Mouse (Mus musculus): Measurements from ENCODE around the gene Nrxn2. TPM values are rescaled to one million over a fixed set of nuclear protein-coding genes. Genes with fewer than 3 reads are reported as not detected.

Gene Nrxn2
- polyA plus RNA-seq, 1 experiment: 2.9 TPM

DNA sequence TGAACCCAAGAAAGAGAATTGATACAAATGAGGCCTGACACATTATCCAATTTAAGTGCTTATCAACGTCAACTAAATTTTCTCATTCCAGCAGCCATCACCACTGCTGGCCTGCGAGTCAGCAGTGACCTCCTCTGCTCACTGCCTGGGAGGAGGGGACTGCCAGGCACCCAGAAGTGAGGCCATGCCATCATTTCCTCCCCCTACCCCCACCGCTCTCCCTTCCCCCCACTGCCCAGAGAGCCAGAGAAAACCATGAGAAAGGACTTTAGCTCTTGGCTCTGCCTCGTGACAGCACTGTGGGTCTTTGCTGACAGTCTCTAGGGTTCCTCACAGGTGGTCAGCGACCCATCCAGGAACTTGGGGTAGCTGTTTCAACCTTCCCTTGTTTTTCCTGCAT lies 56.6 kb downstream of the Nrxn2 start:
- peaks cover 3% of the 10 kb centered on the region; the same call in 1 of the 2 replicates for H3K4me1 ChIP-seq (ENCODE audit: control insufficient read depth, insufficient read depth, insufficient read length, low read length)
- TF ChIP-seq POLR2A (IDR thresholded peaks at IDR 0.05; ENCODE audit: low read depth, low read length) (no peak), CTCF (IDR thresholded peaks at IDR 0.05; ENCODE audit: extremely low read depth, insufficient read length, insufficient replicate concordance, low read depth, low read length) (no peak)
- WGBS: 56% methylated on average over 5 of the region's 5 CpGs
- H3K36me3 ChIP-seq (ENCODE audit: control insufficient read depth, insufficient read depth, low read length): no peaks in the 10 kb centered on the region
- no peaks in the 10 kb centered on the region for H3K27me3 ChIP-seq (ENCODE audit: control insufficient read depth, insufficient read depth, low read length)
- no peak overlapping the region for H3K4me3 ChIP-seq (ENCODE audit: low read depth, low read length)
- H3K27ac ChIP-seq (ENCODE audit: insufficient read depth, low read depth, low read length): no peak overlapping the region

DNA sequence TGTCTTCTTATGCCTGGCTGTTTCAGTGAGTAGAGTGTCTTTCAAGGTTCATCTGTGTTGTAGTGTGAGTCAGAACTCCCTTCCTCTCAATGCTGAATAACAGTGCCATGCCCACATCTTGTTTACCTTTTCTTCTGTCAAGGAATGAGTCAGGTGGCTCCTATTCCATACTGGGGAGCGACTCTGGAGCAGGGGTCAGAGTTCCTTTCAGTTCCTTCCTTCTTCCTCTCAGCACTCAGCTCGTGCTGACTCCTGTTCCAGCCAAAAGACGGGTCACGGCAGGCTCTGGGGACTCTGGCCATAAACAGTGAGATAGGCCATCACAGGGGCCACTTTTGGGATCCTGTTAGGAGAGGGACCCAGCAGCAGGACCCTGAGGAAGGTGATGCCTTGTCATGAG lies 58.5 kb downstream of the Nrxn2 start:
- Histone ChIP-seq H3K36me3 (ENCODE audit: control insufficient read depth, insufficient read depth, low read length) (no peaks in the 10 kb centered on the region), H3K4me1 (ENCODE audit: control insufficient read depth, insufficient read depth, insufficient read length, low read length) (peaks cover 3% of the 10 kb centered on the region; the same call in 1 of the 2 replicates), H3K27me3 (ENCODE audit: control insufficient read depth, insufficient read depth, low read length) (no peaks in the 10 kb centered on the region), H3K27ac (ENCODE audit: insufficient read depth, low read depth, low read length) (0 out of 2 replicates have a peak overlapping the region, but pooled peaks have one; percentile 36), H3K4me3 (ENCODE audit: low read depth, low read length) (no peak overlapping the region)
- TF ChIP-seq POLR2A (IDR thresholded peaks at IDR 0.05; ENCODE audit: low read depth, low read length) (no peak), CTCF (IDR thresholded peaks at IDR 0.05; ENCODE audit: extremely low read depth, insufficient read length, insufficient replicate concordance, low read depth, low read length) (no peak)
- WGBS: 20% methylated on average over 4 of the region's 4 CpGs

DNA sequence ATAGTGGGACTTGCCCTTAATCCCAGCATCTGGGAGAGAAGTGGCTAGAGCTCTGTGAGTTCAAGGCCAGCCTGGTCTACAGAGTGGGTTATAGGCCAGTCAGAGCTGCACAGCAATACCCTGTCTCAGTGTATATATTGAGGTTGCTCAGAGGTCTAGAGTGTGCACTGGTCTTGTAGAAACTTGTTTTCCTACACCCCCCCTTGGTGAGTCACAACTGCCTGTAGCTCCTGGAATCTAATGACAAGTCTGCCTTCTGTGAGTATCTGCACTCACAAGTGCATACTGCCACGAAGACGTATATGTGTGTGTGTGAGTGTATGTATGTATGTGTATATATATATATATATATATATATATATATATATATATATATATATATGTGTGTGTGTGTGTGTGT lies 60.0 kb downstream of the Nrxn2 start:
- WGBS: 94% methylated on average over 2 of the region's 2 CpGs
- H3K36me3 ChIP-seq (ENCODE audit: control insufficient read depth, insufficient read depth, low read length): no peaks in the 10 kb centered on the region
- no peak for TF ChIP-seq CTCF (IDR thresholded peaks at IDR 0.05; ENCODE audit: extremely low read depth, insufficient read length, insufficient replicate concordance, low read depth, low read length)
- TF ChIP-seq POLR2A (IDR thresholded peaks at IDR 0.05; ENCODE audit: low read depth, low read length): no peak
- H3K4me1 ChIP-seq (ENCODE audit: control insufficient read depth, insufficient read depth, insufficient read length, low read length): peaks cover 3% of the 10 kb centered on the region; the same call in 1 of the 2 replicates
- no peak overlapping the region for H3K27ac ChIP-seq (ENCODE audit: insufficient read depth, low read depth, low read length)
- no peaks in the 10 kb centered on the region for H3K27me3 ChIP-seq (ENCODE audit: control insufficient read depth, insufficient read depth, low read length)
- H3K4me3 ChIP-seq (ENCODE audit: low read depth, low read length): no peak overlapping the region

DNA sequence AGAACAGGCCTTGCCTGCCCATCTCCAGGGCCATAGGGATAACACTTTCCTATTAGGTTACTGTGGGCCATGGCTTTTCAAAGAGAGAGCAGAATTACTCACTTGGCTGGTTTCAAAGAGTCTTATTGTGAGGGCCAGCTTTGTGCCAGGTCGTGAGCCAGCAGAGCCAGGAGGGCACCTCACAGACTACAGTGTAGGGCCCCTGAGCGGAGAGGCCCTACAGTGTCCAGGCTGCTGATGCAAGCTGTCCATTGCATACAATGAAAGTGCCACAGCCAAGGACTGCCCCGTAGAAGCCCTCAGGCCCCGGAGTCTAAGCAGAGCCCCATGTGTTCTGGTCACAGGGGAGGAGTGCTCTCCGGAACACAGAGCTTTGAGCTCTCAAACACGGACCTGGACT lies 64.4 kb downstream of the Nrxn2 start:
- Histone ChIP-seq H3K4me3 (ENCODE audit: low read depth, low read length) (no peak overlapping the region), H3K27me3 (ENCODE audit: control insufficient read depth, insufficient read depth, low read length) (no peaks in the 10 kb centered on the region), H3K36me3 (ENCODE audit: control insufficient read depth, insufficient read depth, low read length) (no peaks in the 10 kb centered on the region), H3K4me1 (ENCODE audit: control insufficient read depth, insufficient read depth, insufficient read length, low read length) (no peaks in the 10 kb centered on the region), H3K27ac (ENCODE audit: insufficient read depth, low read depth, low read length) (no peak overlapping the region)
- 84% methylated on average over 6 of the region's 6 CpGs for WGBS
- TF ChIP-seq POLR2A (IDR thresholded peaks at IDR 0.05; ENCODE audit: low read depth, low read length) (no peak), CTCF (IDR thresholded peaks at IDR 0.05; ENCODE audit: extremely low read depth, insufficient read length, insufficient replicate concordance, low read depth, low read length) (no peak)

DNA sequence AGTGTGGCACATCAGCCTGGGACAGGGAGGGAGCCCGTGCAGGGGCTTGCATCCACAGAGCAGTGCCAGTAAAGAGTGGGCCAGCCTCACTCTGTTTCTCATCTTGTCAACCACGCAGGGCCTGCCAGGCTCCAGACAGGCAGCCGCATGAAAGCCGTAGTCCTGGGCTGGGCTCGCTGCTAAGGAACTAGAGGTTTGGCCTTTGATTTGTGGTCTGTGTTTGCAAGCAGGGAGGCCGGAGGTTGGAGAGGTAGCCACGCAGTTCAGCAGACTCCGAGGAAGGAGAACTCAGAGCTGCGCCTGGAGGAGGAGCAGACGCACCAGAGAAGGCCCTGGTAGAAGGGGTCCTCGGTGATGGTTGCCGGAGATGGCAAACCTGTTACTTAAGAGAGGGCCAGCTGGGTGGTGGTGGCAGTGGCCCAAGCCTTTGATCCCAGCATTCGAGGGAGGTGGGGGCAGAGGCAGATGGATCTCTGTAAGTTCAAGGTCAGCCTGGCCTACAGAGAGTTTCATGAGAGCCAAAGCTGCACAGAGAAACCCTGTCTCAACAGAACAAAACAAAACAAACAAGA lies 66.6 kb downstream of the Nrxn2 start:
- H3K36me3 ChIP-seq (ENCODE audit: control insufficient read depth, insufficient read depth, low read length): no peaks in the 10 kb centered on the region
- no peaks in the 10 kb centered on the region for H3K27me3 ChIP-seq (ENCODE audit: control insufficient read depth, insufficient read depth, low read length)
- 72% methylated on average over 13 of the region's 13 CpGs for WGBS
- no peak overlapping the region for H3K4me3 ChIP-seq (ENCODE audit: low read depth, low read length)
- no peak overlapping the region for H3K27ac ChIP-seq (ENCODE audit: insufficient read depth, low read depth, low read length)
- H3K4me1 ChIP-seq (ENCODE audit: control insufficient read depth, insufficient read depth, insufficient read length, low read length): no peaks in the 10 kb centered on the region
- no peak for TF ChIP-seq POLR2A (IDR thresholded peaks at IDR 0.05; ENCODE audit: low read depth, low read length)
- no peak for TF ChIP-seq CTCF (IDR thresholded peaks at IDR 0.05; ENCODE audit: extremely low read depth, insufficient read length, insufficient replicate concordance, low read depth, low read length)

DNA sequence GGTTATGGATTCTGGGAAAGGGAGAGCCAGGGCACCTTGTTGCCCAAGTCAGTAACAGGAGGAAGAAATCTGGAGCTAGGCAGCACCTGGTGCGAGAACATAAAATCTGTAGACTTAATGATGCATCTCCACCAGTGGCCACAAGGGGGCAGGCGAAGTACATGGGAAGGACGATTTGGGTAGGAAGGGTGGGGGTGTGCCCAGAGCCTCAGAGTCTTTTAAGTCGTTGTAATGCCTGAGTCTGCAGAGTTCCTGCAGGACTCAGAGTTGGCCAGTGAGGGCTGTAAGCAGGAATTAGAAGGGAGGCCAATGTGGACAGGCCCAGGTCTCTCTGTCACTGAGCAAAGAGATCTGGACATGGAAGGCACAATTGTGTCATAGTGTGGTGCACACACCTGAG lies 70.5 kb downstream of the Nrxn2 start:
- no peaks in the 10 kb centered on the region; the same call in 1 of the 2 replicates for H3K27me3 ChIP-seq (ENCODE audit: control insufficient read depth, insufficient read depth, low read length)
- no peaks in the 10 kb centered on the region for H3K4me1 ChIP-seq (ENCODE audit: control insufficient read depth, insufficient read depth, insufficient read length, low read length)
- H3K4me3 ChIP-seq (ENCODE audit: low read depth, low read length): no peak overlapping the region
- TF ChIP-seq POLR2A (IDR thresholded peaks at IDR 0.05; ENCODE audit: low read depth, low read length) (no peak), CTCF (IDR thresholded peaks at IDR 0.05; ENCODE audit: extremely low read depth, insufficient read length, insufficient replicate concordance, low read depth, low read length) (peak; percentile 94)
- H3K27ac ChIP-seq (ENCODE audit: insufficient read depth, low read depth, low read length): no peak overlapping the region
- no peaks in the 10 kb centered on the region for H3K36me3 ChIP-seq (ENCODE audit: control insufficient read depth, insufficient read depth, low read length)
- under 1% methylated on average over 4 of the region's 4 CpGs for WGBS

DNA sequence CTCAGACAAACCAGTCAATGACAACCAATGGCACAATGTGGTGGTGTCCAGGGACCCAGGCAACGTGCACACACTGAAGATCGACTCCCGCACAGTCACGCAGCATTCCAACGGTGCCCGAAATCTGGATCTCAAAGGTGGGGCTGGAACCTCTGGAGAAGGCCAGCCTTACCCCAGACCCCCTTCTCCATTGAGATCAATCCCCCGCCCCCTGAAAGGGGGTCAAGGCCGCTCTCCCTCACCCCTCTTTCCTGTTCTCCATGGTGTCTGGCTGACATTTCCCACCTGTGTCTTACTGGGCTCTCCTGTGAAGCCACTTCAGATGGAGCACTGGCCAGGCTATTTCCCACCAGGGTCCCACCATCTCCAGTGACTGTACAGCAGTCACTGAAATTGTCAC lies 73.0 kb downstream of the Nrxn2 start:
- Histone ChIP-seq H3K36me3 (ENCODE audit: control insufficient read depth, insufficient read depth, low read length) (no peaks in the 10 kb centered on the region), H3K27ac (ENCODE audit: insufficient read depth, low read depth, low read length) (no peak overlapping the region), H3K4me3 (ENCODE audit: low read depth, low read length) (no peak overlapping the region), H3K4me1 (ENCODE audit: control insufficient read depth, insufficient read depth, insufficient read length, low read length) (no peaks in the 10 kb centered on the region), H3K27me3 (ENCODE audit: control insufficient read depth, insufficient read depth, low read length) (peaks cover 22% of the 10 kb centered on the region)
- TF ChIP-seq POLR2A (IDR thresholded peaks at IDR 0.05; ENCODE audit: low read depth, low read length): no peak
- WGBS: 77% methylated on average over 8 of the region's 8 CpGs

Measured in small intestine, adult 2 months (tissue).